Mouse (Mus musculus): ENCODE measurements around the gene Slc26a9.

The Slc26a9 gene

DNA sequence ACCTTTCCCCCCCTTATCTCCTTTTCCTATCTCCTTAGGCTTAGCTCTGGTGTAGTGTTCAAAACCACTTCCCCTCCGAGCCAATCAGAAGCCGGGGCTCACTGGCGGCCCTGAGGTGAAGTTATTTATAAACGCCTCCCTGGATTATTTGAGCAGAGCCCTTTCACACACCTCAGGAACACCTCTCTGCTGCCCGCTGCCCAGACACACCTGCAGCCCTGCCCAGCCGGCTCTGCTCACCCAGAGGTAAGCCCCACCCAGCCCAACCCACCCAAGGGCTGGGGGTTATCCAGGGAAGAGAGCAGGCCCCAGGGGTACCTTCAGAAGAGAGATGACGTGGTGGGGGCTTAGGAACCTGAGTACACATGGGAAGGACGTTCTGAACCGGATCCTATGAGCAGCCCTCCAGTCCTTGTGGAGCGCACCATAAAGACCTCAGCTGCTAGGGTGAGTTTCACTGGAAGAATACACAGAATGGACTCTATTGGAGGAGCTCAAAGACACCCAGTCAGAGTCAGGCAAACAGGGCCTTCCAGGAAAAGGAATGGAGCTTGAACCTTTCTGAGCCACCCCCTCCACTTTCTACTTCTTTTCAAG, at the start of gene Slc26a9:
TSS of gene Slc26a9 (plus strand) at position 155 of the 597 bp plus-strand sequence.
- DNase-seq (ENCODE audit: low read depth in 1 of 2, low spot score in 2 of 2) = no peak

DNA sequence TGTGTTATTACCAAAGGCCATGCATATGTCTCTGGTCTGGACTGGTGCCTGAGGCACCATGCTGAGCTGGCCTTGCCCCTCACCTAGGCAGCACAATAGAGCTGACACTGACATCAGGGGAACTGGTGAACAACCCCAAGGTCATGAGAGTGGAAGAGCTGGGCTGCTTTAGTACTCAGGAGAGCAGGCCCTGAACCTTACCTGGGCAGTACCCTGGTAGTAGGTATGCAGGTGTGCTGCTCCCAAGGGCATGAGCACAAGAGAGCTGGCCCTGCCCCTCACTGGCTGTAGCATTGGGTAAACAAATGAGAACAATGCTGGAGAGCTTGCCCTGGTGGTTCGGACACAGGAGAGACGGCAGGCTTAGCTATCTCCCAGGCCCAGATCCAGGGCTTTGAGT, 48.5 kb upstream of the Slc26a9 start:
- DNase-seq (ENCODE audit: low read depth in 1 of 2, low spot score in 2 of 2) = no peak

DNA sequence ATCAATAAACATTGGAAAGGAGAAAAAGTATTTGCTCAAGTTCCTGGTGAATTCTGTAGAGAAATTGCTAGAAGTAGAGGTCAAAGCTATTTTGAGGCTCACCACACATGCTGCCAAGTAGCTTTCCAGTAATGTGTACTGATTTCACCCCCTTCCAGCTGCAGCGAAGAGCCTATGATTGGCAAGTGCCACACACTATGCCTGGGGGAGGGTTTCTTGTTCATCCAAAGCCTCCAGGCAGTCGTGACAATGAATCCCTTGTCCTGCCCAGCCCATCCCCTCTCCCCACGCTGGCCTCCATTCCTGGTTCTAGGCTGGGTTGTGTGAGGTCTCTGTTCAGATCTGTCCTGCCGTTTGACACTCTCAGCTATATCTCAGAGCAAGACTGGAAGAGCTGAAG, 47.5 kb upstream of the Slc26a9 start:
- DNase-seq (ENCODE audit: low read depth in 1 of 2, low spot score in 2 of 2) = no peak

DNA sequence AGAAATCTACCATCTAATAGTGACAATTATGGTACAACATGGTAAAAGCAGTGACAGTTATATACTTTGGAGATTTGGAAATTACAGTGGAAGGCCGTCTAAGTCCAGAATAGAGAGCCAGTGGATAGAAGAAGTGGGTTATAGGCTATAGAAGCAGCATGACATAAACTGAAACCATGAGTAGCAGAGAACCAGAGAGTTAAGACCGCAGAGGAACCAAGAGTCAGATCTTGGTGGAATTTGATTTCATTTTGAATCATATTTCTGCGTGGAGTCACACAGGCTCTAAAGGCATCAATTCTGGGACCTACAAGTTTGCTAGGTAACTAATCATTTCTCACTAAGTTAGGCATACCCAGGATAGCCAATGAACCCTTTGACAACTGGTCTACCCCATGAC, 45.1 kb upstream of the Slc26a9 start:
- no peak for DNase-seq (ENCODE audit: low read depth in 1 of 2, low spot score in 2 of 2)

DNA sequence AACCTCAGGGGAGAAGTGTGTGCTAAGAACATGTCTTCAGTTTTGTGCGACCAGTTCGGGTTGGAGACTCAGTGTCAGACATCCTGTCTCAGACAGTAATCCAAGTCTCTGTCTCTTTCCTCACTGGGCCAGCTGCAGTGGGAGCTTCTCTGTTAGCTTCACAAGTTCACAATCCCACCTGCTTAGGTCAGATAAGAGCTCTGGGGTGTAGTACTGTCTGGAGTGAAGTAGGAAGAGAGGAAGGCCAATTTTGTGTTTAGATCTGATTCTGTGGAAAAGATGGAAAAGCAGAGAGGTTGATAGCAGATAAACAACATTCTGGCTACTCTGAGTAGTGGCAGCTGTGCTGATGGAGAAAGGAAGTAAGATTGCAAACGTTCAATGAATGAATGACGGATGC, 44.2 kb upstream of the Slc26a9 start:
- DNase-seq (ENCODE audit: low read depth in 1 of 2, low spot score in 2 of 2) = no peak

DNA sequence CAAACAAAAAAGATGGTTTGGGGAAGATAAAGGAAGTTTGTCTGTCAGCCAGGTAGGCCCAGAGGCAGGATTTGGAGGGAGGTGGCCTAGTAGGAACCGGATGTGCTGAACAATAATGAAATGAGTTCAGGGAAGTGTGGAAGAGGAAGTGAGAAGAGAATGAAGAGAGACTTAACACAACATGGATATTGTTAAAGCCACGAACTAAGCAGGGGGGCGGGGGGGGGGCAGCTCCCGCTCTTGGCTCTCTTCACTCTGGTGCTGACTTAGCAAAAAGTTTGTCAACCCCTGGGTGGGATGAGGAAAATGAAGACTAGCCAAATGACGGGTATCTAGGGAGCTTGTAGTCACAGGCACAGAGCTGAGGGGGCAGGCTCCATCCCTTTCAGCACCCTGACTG, 43.4 kb upstream of the Slc26a9 start:
- DNase-seq (ENCODE audit: low read depth in 1 of 2, low spot score in 2 of 2) = no peak

DNA sequence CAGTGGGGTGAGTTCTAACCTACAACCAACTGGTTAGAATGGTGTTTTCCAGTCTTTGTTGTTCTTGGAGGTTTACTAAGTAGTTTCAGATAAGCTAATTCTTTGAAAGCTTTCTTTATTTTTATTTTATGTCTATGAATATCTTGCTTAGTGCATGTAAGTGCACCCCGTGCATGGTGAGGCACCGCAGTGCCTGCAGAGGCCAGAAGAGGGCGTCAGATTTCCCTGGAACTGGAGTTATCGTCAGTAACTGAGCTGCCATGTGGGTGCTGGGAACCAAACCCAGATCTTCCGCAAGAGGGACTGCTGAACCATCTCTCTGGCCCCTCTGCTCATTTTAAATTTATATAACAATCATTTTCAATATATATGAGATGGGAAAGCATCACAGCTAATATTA, 42.4 kb upstream of the Slc26a9 start:
- no peak for DNase-seq (ENCODE audit: low read depth in 1 of 2, low spot score in 2 of 2)

DNA sequence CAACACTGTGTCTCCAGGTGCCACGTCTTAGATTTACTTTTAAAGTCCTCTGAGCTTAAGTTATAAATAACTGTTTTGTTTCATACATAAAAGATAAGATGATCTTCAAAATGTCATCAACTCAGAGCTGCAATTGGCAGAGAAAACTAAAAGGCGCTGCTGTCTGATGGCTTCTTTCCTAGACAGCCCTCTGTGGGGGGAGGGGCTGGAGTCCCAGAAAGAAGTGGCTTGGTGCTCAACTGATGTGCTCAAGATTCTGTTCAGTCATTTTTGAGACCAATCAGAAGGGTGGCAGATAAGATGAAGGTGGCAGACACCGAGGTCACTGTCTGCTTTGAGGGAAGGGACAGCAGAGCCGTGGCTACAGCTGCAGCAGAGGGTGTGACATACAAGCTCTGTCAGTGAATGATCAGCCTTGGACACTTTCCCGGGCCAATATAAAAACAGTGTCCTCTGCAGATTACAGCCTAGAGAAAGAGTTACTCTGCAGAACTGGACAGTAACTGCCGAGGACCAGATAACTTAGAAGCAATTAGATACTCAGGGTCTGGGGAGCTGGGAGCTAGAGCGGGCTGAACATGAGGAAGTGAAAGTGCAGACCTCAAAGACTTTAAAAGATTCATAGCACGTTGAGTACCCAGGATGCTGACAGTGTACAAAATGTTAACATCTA, 41.6 kb upstream of the Slc26a9 start:
- DNase-seq (ENCODE audit: low read depth in 1 of 2, low spot score in 2 of 2) = no peak

DNA sequence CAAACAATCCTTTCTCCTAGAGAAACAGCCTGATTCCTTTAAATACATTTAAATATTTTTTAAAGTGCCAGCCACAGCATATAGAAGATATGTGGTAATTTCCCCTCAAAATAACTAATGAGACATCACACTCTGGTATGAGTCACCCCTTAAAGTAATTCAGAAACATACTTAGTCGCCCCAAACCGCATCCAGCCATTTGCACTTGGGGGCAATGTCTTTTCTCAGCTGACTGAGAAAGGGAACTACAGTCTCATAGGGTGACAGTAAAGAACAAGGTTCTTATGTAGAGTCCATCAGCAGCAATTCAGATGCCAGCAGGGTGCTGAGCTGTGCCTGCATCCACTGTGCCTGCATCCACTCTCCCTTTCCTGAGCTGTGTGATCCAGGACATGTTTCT, 40.3 kb upstream of the Slc26a9 start:
- DNase-seq (ENCODE audit: low read depth in 1 of 2, low spot score in 2 of 2) = no peak

DNA sequence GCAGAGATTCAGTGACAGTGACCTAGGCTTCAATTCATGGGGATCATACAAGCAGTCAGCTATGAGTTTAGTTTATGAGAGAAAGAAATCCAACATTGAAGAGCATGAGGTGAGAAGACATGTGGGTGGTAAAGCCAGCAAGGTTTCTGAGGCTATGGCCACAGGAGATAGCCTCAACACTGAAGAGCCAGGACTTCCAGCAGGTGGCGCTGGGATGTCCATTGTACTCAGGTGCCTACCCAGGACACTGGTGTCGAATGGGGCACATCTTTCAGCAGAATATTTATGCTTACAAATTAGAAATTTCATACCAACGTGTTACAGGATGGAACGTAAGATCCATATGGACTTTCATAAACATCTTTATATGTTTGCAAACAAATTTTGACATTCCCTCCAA, 35.5 kb upstream of the Slc26a9 start:
- DNase-seq (ENCODE audit: low read depth in 1 of 2, low spot score in 2 of 2) = no peak

DNA sequence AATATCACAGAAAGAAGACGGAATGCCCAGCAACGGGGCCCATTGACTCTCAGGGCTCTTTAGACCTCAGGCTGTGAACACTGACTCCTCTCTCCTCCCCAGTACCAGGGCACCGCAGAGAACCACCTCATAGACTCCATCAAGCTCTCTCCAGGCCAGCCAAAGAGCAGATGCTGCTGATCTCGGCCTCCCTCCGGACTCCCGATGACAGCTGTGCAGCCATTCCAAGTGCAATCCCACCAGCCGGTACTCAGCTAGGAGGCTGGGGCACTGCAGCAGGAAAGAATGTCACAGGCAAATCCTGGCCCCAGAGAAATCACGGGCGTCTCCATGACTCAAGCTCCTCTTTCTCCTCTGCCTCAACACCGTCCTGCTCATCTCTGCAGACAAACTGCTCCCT, 32.3 kb upstream of the Slc26a9 start:
- DNase-seq (ENCODE audit: low read depth in 1 of 2, low spot score in 2 of 2) = no peak

DNA sequence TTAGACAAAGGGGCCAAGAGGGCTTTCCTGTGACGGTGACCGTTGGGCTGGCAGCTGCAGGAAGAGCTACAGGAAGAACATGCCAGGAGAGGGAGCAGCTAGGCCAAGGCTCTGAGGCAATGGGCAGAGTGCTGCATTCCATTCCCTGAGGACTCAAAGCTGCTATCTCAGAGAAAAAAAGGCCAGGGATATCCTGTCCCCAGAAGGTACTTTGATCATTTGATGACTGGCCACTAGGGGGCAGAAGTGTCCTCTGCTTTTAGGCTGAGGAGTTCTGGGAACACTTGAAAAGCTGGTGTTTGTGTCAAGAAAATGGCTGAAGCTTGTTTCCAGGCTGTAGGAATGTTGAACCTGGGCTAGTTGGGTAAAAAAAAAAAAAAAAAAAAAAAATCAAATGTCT, 31.4 kb upstream of the Slc26a9 start:
- peak in 1 of 2 experiments; percentile 53 for DNase-seq (ENCODE audit: low read depth in 1 of 2, low spot score in 2 of 2)

DNA sequence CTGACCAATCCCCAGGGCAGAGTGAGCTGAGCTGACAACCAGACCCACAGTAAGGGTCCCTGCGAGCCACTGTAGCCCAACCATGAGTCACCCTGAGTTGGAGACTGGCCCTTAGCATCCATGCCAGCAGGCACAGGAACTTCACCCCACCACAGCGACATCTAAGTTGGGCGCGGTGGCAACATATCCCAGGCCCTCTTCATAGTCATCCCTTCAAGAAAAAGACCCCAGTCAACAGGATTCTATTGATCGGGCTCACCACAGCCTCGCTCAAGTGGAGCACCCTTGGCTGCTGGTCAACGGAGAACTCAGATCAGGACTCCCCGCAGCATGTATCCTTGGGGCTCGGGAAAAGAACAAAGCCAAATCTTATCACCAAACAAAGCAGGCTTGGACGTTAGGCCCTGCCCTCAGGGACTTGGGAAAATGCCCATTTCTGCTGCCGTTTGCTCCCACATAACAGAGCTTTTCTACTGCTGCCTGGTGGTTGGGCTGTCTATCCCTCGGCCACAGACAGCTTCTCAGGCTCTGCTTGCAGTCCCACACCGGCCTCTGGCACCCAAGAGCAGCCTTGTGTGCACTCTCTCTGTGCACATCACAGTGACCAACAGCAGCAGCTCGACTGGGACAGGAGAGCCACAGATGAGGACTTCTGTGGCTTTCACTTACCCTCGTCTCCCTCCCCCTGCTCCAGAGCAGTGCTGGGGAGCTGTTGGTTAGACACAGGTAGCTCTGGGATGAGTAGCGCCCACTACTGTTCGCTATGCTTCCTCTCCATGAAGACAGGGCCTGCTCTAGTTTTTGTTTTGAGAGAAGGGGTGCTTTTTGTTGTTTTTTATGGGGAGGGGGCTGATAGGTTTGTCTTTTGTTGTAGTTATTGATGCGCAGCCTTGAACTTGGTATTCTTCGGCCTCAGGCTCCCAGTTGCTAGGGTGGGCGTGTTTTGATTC, 29.2 kb upstream of the Slc26a9 start:
- no peak for DNase-seq (ENCODE audit: low read depth in 1 of 2, low spot score in 2 of 2)

DNA sequence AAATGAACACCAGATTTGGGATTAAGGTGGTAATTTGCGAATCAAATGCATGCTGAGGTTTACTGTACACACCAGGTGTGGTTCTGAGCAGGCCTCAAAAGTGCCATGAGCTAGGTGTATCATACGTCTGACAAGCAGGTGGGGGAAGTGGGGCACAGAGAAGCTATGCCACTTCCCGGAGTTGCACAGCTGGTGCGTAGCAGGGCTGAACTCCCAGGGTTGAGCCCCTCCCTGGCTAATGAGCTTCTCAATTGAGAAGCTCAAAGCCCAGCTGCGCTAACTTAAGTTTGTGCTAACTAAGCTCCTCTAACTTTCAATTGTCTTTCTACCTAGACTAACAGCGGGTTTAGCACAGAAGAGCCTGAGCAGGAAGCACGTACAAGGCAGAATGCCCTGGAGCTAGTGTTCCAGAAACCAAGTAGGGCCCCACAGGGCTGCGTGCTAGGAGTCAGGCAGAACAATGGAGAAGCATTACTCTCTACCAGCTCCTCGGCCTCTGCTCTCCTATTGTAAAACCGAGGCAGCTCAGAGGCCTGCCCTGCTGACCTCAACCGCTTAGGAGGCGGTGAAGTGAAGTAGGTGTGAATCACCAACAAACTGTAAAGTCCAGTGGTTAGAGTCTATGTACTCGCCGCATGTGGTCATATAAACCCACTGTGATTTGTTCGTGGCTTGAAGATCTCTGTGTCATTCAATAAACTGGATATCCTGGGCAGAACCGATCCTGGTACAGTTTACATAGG, 24.7 kb upstream of the Slc26a9 start:
- no peak for DNase-seq (ENCODE audit: low read depth in 1 of 2, low spot score in 2 of 2)

DNA sequence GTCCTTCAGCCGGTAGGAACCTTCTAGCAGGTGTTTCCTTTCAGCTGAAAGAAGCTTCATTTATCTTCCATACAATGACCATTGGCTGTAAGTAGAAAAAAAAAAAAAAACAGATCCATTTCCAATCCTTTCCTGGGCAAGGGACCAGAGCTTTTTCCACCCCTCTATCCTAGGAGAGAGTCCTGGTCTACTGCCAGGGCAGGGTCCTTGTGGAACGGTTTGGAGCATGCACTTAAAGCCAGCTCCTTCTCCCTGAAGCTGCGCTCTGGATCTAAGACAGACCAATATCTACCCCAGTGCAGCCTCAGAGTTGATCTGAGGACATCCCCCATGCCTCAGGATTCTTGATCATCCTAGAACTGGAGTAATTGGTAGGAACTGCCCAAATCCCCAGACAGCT, 21.8 kb upstream of the Slc26a9 start:
- no peak for DNase-seq (ENCODE audit: low read depth in 1 of 2, low spot score in 2 of 2)

DNA sequence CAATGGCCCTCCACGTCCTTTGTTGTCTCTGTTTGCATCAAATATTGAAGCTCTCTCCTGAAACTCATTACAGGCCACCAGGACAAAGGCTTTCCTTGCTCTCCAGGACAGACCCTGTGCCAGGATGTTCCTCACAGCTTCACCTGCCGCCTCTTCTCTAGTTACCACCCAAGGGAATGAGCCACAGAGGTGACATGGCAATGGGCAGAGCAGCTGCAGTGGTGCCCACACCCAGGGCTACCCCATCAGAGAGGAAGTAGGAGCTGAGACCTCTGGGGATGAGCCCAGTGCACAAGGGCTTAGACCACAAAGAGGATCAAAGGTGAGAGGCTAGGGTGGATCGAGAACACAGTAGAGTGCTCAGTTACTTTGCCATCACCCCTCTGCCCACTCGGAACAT, 20.3 kb upstream of the Slc26a9 start:
- DNase-seq (ENCODE audit: low read depth in 1 of 2, low spot score in 2 of 2) = no peak

DNA sequence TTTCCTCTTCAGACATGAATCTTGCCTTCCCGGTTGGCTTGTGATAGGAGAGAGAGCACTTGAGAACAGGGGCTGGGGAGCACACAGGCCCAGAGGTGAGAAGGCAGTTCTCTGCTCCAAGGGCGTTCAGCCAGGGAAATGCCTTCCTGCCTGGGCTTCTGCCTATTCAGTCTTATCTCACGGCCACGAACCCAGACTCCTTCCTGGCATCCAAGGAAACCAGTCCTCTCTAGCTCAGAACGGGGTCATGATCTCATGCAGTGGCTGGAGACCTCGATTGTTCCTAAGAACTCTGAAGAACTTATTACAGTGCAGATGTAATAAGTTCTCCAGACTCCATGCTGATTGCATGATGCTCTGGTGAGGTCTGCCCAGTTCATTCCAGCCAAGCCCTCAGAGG, 17.2 kb upstream of the Slc26a9 start:
- DNase-seq (ENCODE audit: low read depth in 1 of 2, low spot score in 2 of 2) = no peak

DNA sequence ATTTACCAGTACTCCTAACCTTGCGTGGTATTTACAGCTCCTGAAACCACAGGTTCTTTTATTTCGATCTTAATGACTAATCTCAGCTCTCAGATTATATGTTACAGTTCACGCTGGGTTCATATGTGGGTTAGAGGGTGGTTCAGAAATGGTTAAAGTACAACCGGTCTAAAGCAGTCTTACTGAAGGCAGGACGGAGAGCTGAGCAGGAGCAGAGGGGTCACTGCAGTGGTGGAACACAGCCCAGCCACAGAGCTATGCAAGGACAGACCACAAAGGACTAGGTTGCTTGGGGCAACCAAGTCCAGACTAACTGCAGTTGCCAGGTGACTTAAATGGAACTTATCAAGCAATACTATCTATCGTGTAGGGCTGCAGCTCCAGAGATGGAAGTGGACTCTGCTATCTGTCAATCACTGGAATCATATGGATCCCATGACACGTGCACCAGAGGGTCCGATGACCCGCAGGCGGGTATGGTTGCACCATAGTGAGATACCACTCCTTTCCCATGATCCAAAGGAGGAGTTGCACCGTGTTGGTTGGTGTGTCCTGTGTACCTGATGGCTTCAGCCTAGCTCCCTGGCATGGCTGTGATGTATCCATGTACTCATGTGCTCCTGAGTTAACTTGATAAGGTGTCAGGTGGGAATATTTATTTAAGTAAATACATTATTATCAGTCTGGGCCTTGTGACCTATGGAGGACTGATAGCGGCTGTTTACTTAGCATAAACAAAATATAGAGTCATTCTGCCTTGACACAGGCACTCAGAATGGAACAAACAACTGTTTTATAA, 13.0 kb upstream of the Slc26a9 start:
- DNase-seq (ENCODE audit: low read depth in 1 of 2, low spot score in 2 of 2) = no peak

DNA sequence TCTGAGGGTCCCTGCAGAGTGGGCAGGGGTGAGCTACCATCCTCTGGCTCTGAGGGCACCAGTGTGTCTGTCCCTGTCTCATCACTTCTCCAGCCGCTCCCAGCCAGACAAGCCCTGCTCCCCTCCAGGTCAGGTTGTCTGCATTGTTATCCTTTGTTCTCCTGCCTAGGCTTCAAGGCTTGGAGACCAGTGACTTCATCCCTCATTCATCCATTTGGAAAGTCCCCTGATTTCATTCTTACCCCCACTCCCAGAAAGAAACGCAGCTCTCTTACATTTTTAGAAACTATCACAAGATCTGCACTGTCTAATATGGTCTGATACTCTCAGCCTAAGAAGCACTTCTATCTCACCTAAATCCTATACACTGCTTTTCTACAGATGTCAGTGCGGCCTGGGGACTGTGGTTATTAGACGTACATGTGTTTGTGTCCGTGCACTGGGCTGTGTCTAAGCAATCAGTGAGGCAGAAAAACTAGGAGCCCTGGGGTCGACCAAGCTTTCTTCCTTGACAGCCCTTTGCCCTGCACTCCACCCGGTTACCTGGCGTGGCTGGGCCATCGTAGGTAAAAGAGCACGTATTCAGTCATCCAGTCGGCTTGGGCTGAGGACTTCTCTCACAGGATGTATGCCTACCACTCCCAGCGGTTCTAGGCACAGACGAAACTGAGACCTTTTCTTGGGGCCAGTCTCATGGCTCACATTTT, 10.2 kb upstream of the Slc26a9 start:
- DNase-seq (ENCODE audit: low read depth in 1 of 2, low spot score in 2 of 2) = no peak

DNA sequence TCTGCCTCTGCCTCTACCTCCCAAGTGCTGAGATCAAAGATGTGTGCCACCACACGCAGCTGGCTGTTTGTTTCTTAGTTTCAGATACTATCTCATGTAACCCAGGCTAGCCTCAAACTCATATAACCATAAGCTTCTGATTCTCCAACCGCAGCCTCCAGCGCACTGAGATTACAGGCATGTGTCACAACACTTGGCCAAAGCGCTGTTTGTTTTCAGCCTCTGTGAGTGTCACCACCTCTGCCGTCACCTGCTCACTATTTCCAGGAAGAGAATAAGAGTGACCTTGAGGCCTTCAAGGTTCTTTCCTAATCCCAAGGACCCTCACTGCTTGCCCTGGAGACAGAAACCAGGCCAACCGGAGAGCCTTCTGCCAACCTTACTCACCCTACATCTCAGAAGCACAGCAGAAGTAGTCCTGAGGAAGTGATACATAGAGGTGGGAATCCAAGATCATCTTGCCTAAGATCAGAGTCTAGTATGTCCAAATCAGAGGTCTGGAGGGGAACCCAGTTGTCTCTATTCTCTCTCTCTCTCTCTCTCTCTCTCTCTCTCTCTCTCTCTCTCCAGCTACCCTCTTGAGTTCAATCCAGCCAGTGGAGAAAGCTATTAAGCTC, 9.1 kb upstream of the Slc26a9 start:
- no peak for DNase-seq (ENCODE audit: low read depth in 1 of 2, low spot score in 2 of 2)

Data from monocyte, adult 2 months (primary cell).